Mouse (Mus musculus) right cerebral cortex, adult 2 months (tissue): ENCODE measurements at regions not wholly inside any gene's neighbourhood (a gene's known extent, or its start where the extent isn't known, plus 50 kb on each side); places are given as distances from the start of the nearest gene placed in this dataset.

Source experiments
- DNase-seq, 2 experiments: peaks; one replicate each; pipeline ENCODE4 v3.0.0; 2021 to 2022; ENCODE audit warnings: low spot score in 2 of 2

GRCm38 (mm10) chr16:69125361-69125760, 738.2 kb downstream of the Speer2 start:
- no peak for DNase-seq

GRCm38 (mm10) chr16:69105331-69105730, 758.2 kb downstream of the Speer2 start:
- no peak for DNase-seq

- DNase-seq = peak; percentile 28 to 30
These were observed 770.5 kb downstream of the Speer2 start for GRCm38 (mm10) chr16:69093083-69093482.

GRCm38 (mm10) chr16:69051124-69051523, 812.4 kb downstream of the Speer2 start:
- no peak for DNase-seq
